Mouse (Mus musculus): ENCODE results near the gene Gins3. TPM values are rescaled to one million over a fixed set of nuclear protein-coding genes. Genes with fewer than 3 reads are reported as not detected.

Gene Gins3
- polyA plus RNA-seq, 1 experiment = 0.81 TPM

GRCm38 (mm10) chr8:95648251-95648650 is 15.0 kb downstream of the Gins3 start:
- H3K27ac ChIP-seq (ENCODE audit: insufficient read depth, low read depth, low read length) = no peak overlapping the region
- H3K4me1 ChIP-seq (ENCODE audit: control insufficient read depth, insufficient read depth, low read length) = no peaks in the 10 kb centered on the region
- H3K36me3 ChIP-seq (ENCODE audit: control insufficient read depth, insufficient read depth, low read length) = no peaks in the 10 kb centered on the region
- no peak for TF ChIP-seq POLR2A (IDR thresholded peaks at IDR 0.05; ENCODE audit: low read depth, low read length)
- no peak for TF ChIP-seq CTCF (conservative IDR thresholded peaks at IDR 0.05; ENCODE audit: insufficient read depth, insufficient read length, low read depth, low read length)
- no peak overlapping the region for H3K4me3 ChIP-seq (ENCODE audit: insufficient read depth, low read depth, low read length)
- no peak for DNase-seq
- 92% methylated on average over 3 of the region's 3 CpGs for WGBS
- no peaks in the 10 kb centered on the region for H3K27me3 ChIP-seq (replicated peaks; ENCODE audit: control insufficient read depth, insufficient read depth, low read length)

GRCm38 (mm10) chr8:95653351-95653750 is 20.1 kb downstream of the Gins3 start:
- TF ChIP-seq POLR2A (IDR thresholded peaks at IDR 0.05; ENCODE audit: low read depth, low read length) (no peak), CTCF (conservative IDR thresholded peaks at IDR 0.05; ENCODE audit: insufficient read depth, insufficient read length, low read depth, low read length) (no peak)
- DNase-seq = no peak
- no peaks in the 10 kb centered on the region for H3K36me3 ChIP-seq (ENCODE audit: control insufficient read depth, insufficient read depth, low read length)
- 71% methylated on average over 5 of the region's 5 CpGs for WGBS
- no peaks in the 10 kb centered on the region for H3K27me3 ChIP-seq (replicated peaks; ENCODE audit: control insufficient read depth, insufficient read depth, low read length)
- H3K27ac ChIP-seq (ENCODE audit: insufficient read depth, low read depth, low read length) = no peak overlapping the region
- no peaks in the 10 kb centered on the region for H3K4me1 ChIP-seq (ENCODE audit: control insufficient read depth, insufficient read depth, low read length)
- no peak overlapping the region for H3K4me3 ChIP-seq (ENCODE audit: insufficient read depth, low read depth, low read length)

GRCm38 (mm10) chr8:95655831-95656230 is 22.6 kb downstream of the Gins3 start:
- DNase-seq = no peak
- no peaks in the 10 kb centered on the region for H3K4me1 ChIP-seq (ENCODE audit: control insufficient read depth, insufficient read depth, low read length)
- no peak overlapping the region for H3K27ac ChIP-seq (ENCODE audit: insufficient read depth, low read depth, low read length)
- no peaks in the 10 kb centered on the region for H3K36me3 ChIP-seq (ENCODE audit: control insufficient read depth, insufficient read depth, low read length)
- H3K27me3 ChIP-seq (replicated peaks; ENCODE audit: control insufficient read depth, insufficient read depth, low read length) = no peaks in the 10 kb centered on the region
- H3K4me3 ChIP-seq (ENCODE audit: insufficient read depth, low read depth, low read length) = no peak overlapping the region
- TF ChIP-seq CTCF (conservative IDR thresholded peaks at IDR 0.05; ENCODE audit: insufficient read depth, insufficient read length, low read depth, low read length) = no peak
- TF ChIP-seq POLR2A (IDR thresholded peaks at IDR 0.05; ENCODE audit: low read depth, low read length) = no peak
- 82% methylated on average over 7 of the region's 7 CpGs for WGBS

DNA sequence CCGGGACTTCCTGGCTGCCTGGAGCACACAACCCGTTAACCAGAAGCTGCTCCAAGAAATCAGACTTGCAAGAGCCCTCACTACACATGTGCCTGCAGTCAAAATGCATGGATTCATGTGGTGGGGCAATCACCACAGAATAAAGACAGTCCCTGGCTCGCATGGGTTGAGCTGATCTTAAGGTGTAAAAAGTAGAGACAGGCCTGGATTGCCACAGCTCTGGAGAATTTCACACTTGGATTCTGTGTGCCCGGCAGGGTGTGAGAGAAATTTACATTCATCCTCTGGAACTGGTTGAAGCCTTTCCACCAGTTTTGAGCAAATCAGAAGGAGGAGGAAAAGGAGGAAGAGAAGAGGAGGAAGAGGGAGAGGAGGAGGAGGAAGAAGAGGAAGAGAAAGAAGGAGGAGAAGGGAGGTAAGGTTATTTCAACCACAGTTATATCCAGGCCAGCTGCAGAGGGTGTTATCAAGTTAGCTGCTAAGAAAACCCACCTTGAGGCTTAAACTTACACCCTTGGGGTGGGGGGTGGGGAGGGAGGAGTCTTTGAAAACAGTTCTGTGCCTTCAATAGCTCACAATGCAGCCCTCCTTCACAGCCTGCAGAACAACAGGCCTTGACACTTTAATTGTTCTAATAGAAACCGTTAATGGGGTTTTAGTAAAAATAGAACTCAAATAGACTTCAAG is 23.2 kb downstream of the Gins3 start:
- TF ChIP-seq CTCF (conservative IDR thresholded peaks at IDR 0.05; ENCODE audit: insufficient read depth, insufficient read length, low read depth, low read length) (no peak), POLR2A (IDR thresholded peaks at IDR 0.05; ENCODE audit: low read depth, low read length) (no peak)

GRCm38 (mm10) chr8:95657523-95657922 is 24.3 kb downstream of the Gins3 start:
- DNase-seq = no peak
- no peaks in the 10 kb centered on the region for H3K27me3 ChIP-seq (replicated peaks; ENCODE audit: control insufficient read depth, insufficient read depth, low read length)
- no peaks in the 10 kb centered on the region for H3K4me1 ChIP-seq (ENCODE audit: control insufficient read depth, insufficient read depth, low read length)
- no peak overlapping the region for H3K4me3 ChIP-seq (ENCODE audit: insufficient read depth, low read depth, low read length)
- no peaks in the 10 kb centered on the region for H3K36me3 ChIP-seq (ENCODE audit: control insufficient read depth, insufficient read depth, low read length)
- H3K27ac ChIP-seq (ENCODE audit: insufficient read depth, low read depth, low read length) = no peak overlapping the region
- TF ChIP-seq CTCF (conservative IDR thresholded peaks at IDR 0.05; ENCODE audit: insufficient read depth, insufficient read length, low read depth, low read length) = no peak
- no peak for TF ChIP-seq POLR2A (IDR thresholded peaks at IDR 0.05; ENCODE audit: low read depth, low read length)
- 49% methylated on average over 2 of the region's 2 CpGs for WGBS

More for the DNA sequence above, 23.2 kb downstream of the Gins3 start:
- no peaks in the 10 kb centered on the region for H3K36me3 ChIP-seq (ENCODE audit: control insufficient read depth, insufficient read depth, low read length)
- no peaks in the 10 kb centered on the region for H3K27me3 ChIP-seq (replicated peaks; ENCODE audit: control insufficient read depth, insufficient read depth, low read length)
- H3K27ac ChIP-seq (ENCODE audit: insufficient read depth, low read depth, low read length) = no peak overlapping the region
- WGBS = 60% methylated on average over 5 of the region's 5 CpGs
- H3K4me3 ChIP-seq (ENCODE audit: insufficient read depth, low read depth, low read length) = no peak overlapping the region
- no peak for DNase-seq
- H3K4me1 ChIP-seq (ENCODE audit: control insufficient read depth, insufficient read depth, low read length) = no peaks in the 10 kb centered on the region

GRCm38 (mm10) chr8:95660334-95660882 is 27.2 kb downstream of the Gins3 start:
- H3K4me3 ChIP-seq (ENCODE audit: insufficient read depth, low read depth, low read length) = no peak overlapping the region
- DNase-seq = no peak
- no peaks in the 10 kb centered on the region for H3K27me3 ChIP-seq (replicated peaks; ENCODE audit: control insufficient read depth, insufficient read depth, low read length)
- H3K27ac ChIP-seq (ENCODE audit: insufficient read depth, low read depth, low read length) = no peak overlapping the region
- TF ChIP-seq POLR2A (IDR thresholded peaks at IDR 0.05; ENCODE audit: low read depth, low read length) (no peak), CTCF (conservative IDR thresholded peaks at IDR 0.05; ENCODE audit: insufficient read depth, insufficient read length, low read depth, low read length) (no peak)
- no peaks in the 10 kb centered on the region for H3K36me3 ChIP-seq (ENCODE audit: control insufficient read depth, insufficient read depth, low read length)
- WGBS = 86% methylated on average over 6 of the region's 6 CpGs
- H3K4me1 ChIP-seq (ENCODE audit: control insufficient read depth, insufficient read depth, low read length) = no peaks in the 10 kb centered on the region

DNA sequence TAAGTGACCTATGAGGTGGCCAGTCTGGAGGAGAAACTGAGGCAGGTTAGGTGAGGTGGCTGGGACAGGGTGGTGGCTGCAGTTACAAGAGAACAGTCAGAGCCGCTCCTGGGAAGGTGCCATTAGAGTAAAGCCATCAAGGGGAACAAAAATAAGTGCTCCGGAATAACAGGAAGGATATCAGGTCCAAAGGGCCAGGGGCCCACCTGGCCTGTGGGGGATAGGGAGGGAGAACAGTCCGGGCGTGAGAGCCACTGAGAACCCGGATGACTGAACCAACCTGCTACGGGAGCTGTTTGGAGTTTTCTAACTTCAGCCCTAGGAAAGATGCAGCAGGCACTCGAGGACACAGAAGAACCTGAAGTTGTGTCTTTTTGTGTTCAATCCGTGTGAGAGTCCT is 27.8 kb downstream of the Gins3 start:
- Histone ChIP-seq H3K4me3 (ENCODE audit: insufficient read depth, low read depth, low read length) (no peak overlapping the region), H3K36me3 (ENCODE audit: control insufficient read depth, insufficient read depth, low read length) (no peaks in the 10 kb centered on the region), H3K4me1 (ENCODE audit: control insufficient read depth, insufficient read depth, low read length) (no peaks in the 10 kb centered on the region), H3K27me3 (replicated peaks; ENCODE audit: control insufficient read depth, insufficient read depth, low read length) (no peaks in the 10 kb centered on the region), H3K27ac (ENCODE audit: insufficient read depth, low read depth, low read length) (no peak overlapping the region)
- WGBS = 49% methylated on average over 8 of the region's 8 CpGs
- DNase-seq = no peak
- TF ChIP-seq POLR2A (IDR thresholded peaks at IDR 0.05; ENCODE audit: low read depth, low read length) = no peak
- no peak for TF ChIP-seq CTCF (conservative IDR thresholded peaks at IDR 0.05; ENCODE audit: insufficient read depth, insufficient read length, low read depth, low read length)

Measured in kidney, adult 2 months (tissue).